Mouse (Mus musculus) G1E (cell line): ENCODE measurements around the gene Olfr1055. TPM values are rescaled to one million over a fixed set of nuclear protein-coding genes. Genes with fewer than 3 reads are reported as not detected.
"Not testable (repeated sequence)": the region's sequence is repeated elsewhere in the genome, so short reads cannot be mapped to it uniquely, and the experiment has no call there.

Source experiments
- ATAC-seq: 2 replicates; pipeline ENCODE4 v1.8.0; 2016; ENCODE audit warnings: mild to moderate bottlenecking; ENCODE audit not compliant: insufficient number of reproducible peaks, poor library complexity, low FRiP score, severe bottlenecking; ENCODE audit errors: extremely low read depth
- DNase-seq: peaks from one replicate; pipeline ENCODE4 v3.0.0; 2012; ENCODE audit warnings: low spot score
- H3K27me3 ChIP-seq: 2 replicates; pipeline ENCODE4 v1.6.1; 2012; ENCODE audit warnings: mild to moderate bottlenecking, low read length, inconsistent platforms; ENCODE audit not compliant: insufficient read depth
- H3K36me3 ChIP-seq: replicated peaks from 2 replicates; pipeline ENCODE3; 2012; ENCODE audit warnings: mild to moderate bottlenecking, inconsistent platforms
- H3K4me1 ChIP-seq: 2 replicates; pipeline ENCODE4 v1.6.1; 2012; ENCODE audit warnings: low read depth, low read length, inconsistent platforms, mixed read lengths; ENCODE audit not compliant: insufficient read depth
- H3K4me3 ChIP-seq: 2 replicates; pipeline ENCODE4 v1.5.1; 2012; ENCODE audit warnings: low read depth, mild to moderate bottlenecking, inconsistent platforms, low read length, moderate library complexity, mixed read lengths
- H3K9me3 ChIP-seq: replicated peaks from 2 replicates; pipeline ENCODE4 v1.6.1; 2012; ENCODE audit warnings: inconsistent platforms
- CTCF ChIP-seq: IDR thresholded peaks from 2 replicates; pipeline ENCODE4 v1.5.1; 2012; ENCODE audit warnings: low read depth, low read length, inconsistent platforms, mixed read lengths
- GATA1 ChIP-seq: IDR thresholded peaks from 2 replicates; pipeline ENCODE4 v1.6.1; 2012; ENCODE audit warnings: borderline replicate concordance, low read length, inconsistent platforms, mixed read lengths
- GATA2 ChIP-seq: IDR thresholded peaks from 2 replicates; pipeline ENCODE4 v1.6.1; 2012; ENCODE audit warnings: low read depth, low read length, inconsistent platforms, borderline replicate concordance
- POLR2AphosphoS5 ChIP-seq: IDR thresholded peaks from 2 replicates; pipeline ENCODE4 v1.6.1; 2012; ENCODE audit warnings: low read depth, low read length, inconsistent platforms; ENCODE audit not compliant: insufficient replicate concordance
- TAL1 ChIP-seq: conservative IDR thresholded peaks from 2 replicates; pipeline ENCODE4 v1.6.1; 2012; ENCODE audit warnings: low read depth, low read length, inconsistent platforms, mixed read lengths
- polyA plus RNA-seq: library from polyadenylated mRNA; stranded (reverse); fragments of >175 nt; gene quantifications from 2 replicates; pipeline ENCODE4 v1.2.3, GENCODE M21; 2012
- total RNA-seq, 2 experiments: library from RNA; stranded (forward) in 1 of 2; stranded (reverse) in 1 of 2; fragments of 200-1000 nt in 1 of 2; fragments of >200 nt in 1 of 2; fragmentation: Nextera tagmentation in 1 of 2; gene quantifications; 2 replicates each; pipeline ENCODE4 v1.2.3; 2014 to 2017

Olfr1055 gene
- not detected in 2 replicates for total RNA-seq (2014; fragmentation: Nextera tagmentation)
- not detected in 2 replicates for total RNA-seq (2017)
- not detected in 2 replicates for polyA plus RNA-seq

DNA sequence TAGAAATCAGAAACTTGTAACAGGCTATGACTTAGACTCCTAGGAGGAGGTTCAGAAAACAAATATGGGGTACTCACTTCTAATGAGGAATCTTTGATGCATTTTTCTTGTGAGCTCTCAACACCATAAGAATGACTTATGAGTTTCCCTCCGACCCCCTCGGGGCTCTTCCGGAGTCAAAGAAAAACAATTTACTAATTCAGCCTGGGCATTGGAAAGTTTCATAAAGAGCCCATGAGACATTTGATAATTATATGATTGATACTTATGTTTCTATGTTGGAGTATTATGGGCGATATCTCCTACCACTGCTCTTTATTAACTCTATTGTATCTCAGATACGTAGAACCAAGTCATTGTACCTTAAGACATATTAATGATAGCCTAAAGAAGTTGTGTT is at the start of gene Olfr1055:
Gene Olfr1055, minus strand, starts transcription at position 101 of the 400 bp plus-strand sequence.
- ATAC-seq, result no peak
- TF ChIP-seq TAL1 (no peak), POLR2AphosphoS5 (no peak), CTCF (no peak), GATA1 (no peak), GATA2 (no peak)
- no peaks in the 10 kb centered on the region for H3K36me3 ChIP-seq
- H3K27me3 ChIP-seq, result no peaks in the 10 kb centered on the region
- H3K9me3 ChIP-seq, result no peaks in the 10 kb centered on the region
- H3K4me3 ChIP-seq, result no peak within 1 kb of the TSS
- H3K4me1 ChIP-seq, result no peaks in the 10 kb centered on the region
- DNase-seq, result no peak

DNA sequence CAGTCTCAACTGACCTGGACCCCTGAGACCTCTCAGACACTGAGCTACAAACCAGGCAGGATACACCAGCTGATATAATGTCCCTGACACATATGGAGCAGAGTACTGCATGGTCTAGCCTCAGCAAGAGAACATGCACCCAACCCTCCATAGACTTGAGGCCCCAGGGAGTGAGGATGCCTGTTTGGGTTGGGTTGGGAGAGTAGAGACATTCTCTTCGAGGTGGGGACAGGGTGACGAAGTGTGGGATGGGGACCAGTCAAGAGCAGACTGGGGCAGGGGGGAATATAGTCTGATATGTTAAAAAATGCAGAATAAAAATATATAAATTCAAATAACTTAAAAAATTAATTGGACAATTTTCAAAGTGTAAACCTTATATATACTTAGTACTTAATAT is 45.0 kb upstream of the Olfr1055 start:
- Histone ChIP-seq H3K9me3 (peaks cover 3% of the 10 kb centered on the region), H3K36me3 (no peaks in the 10 kb centered on the region), H3K4me1 (no peaks in the 10 kb centered on the region), H3K27me3 (no peaks in the 10 kb centered on the region), H3K4me3 (no peak overlapping the region)
- DNase-seq (no peak), ATAC-seq (no peak)
- TF ChIP-seq GATA2, result no peak
- TF ChIP-seq TAL1, result no peak

DNA sequence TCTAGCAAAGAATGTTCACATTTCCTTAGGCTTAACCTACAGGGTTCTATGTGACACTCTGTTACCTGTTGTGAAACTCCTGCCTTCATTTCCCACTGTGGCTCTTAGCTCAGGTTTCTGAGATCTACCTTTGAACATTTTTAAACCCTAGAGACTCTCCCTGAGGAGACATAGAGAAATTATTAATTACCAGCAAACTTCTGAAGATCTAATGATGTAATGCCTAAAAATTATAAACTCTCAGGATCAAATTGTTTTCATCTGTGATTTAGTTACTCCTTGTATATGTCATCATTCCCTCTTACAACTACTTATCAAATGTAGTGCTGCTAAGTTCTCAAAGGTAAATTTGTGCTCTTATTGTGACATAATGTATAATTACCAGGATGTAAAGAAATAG is 38.4 kb upstream of the Olfr1055 start, which contains the start of gene Olfr1058:
Gene Olfr1058, minus strand, starts transcription at position 101 of the 400 bp plus-strand sequence.
- H3K4me3 ChIP-seq, DNase-seq, H3K4me1 ChIP-seq, H3K36me3 ChIP-seq, H3K27me3 ChIP-seq, ATAC-seq, H3K9me3 ChIP-seq: not testable (repeated sequence)

DNA sequence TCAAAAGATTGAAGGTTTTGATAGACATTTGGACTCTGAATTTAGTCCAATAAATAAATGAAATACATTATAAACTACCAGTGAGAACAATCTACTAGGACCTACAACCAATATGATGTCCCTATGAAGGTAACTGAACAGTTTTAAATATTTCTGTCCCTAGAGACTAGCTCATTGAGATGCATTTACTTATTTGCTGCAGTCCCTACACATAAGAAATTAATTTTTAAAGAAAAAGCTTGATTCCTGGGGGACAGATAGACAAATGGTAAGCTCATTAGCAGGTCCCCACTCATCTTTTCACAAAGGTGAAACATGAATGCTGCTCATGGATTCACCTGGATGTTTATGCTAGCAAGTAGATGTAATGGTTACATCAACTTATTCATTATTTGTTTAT is 28.2 kb upstream of the Olfr1055 start, which contains the start of gene Olfr1057:
Gene Olfr1057, minus strand, starts transcription at position 101 of the 400 bp plus-strand sequence.
- Histone ChIP-seq H3K4me1 (no peaks in the 10 kb centered on the region), H3K36me3 (no peaks in the 10 kb centered on the region), H3K4me3 (no peak within 1 kb of the TSS), H3K27me3 (no peaks in the 10 kb centered on the region), H3K9me3 (no peaks in the 10 kb centered on the region)
- no peak for TF ChIP-seq CTCF
- TF ChIP-seq GATA2, result no peak
- TF ChIP-seq GATA1, result no peak
- TF ChIP-seq TAL1, result no peak
- no peak for TF ChIP-seq POLR2AphosphoS5
- ATAC-seq, result no peak
- no peak for DNase-seq

DNA sequence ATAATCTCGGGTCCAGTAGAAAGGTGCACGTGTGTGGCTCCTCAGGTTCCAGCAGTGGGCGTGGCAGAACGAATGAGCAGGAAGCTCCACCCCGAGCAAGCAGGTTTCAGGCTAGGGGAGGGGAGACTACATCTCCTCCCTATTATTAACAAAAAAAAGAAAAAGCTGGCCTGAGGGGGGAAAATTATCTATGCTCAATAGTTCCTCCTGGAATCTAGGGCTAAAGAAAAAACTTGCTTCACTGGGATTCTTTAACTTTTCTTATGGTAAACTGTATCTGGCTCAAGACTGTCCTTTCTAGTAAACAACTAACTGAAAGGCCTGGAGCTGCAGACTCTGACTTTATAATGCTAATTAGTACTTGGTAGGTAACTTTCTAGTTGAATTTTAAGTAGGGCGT is 16.3 kb upstream of the Olfr1055 start:
- ATAC-seq, H3K9me3 ChIP-seq, H3K36me3 ChIP-seq, H3K4me3 ChIP-seq, DNase-seq, H3K4me1 ChIP-seq, H3K27me3 ChIP-seq: not testable (repeated sequence)

DNA sequence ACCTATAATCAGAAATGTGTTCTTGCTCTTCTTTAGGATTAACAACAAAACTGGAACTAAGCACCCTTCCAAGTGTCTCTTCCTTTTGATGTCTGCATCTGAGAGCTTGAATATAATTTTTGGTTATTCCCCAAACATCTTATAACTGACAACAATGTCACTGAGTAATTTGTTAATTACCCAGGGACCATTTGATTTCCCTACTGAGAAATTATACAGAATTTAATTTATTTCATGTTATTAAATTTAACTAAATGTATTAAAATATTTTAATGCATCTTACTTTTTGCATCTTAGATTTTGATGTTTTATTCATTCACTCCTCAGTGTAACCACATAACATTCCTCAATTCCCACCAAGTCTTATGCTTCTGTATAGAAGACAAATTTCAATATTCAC is 12.3 kb upstream of the Olfr1055 start, which contains the start of gene Olfr1056:
Gene Olfr1056, minus strand, starts transcription at position 101 of the 400 bp plus-strand sequence.
- Histone ChIP-seq H3K27me3 (no peaks in the 10 kb centered on the region), H3K36me3 (no peaks in the 10 kb centered on the region), H3K4me3 (no peak within 1 kb of the TSS), H3K4me1 (no peaks in the 10 kb centered on the region), H3K9me3 (peaks cover 4% of the 10 kb centered on the region; the same call in 1 of the 2 replicates)
- no peak for ATAC-seq
- DNase-seq, result no peak
- TF ChIP-seq CTCF (no peak), GATA1 (no peak), POLR2AphosphoS5 (no peak), GATA2 (no peak), TAL1 (no peak)

DNA sequence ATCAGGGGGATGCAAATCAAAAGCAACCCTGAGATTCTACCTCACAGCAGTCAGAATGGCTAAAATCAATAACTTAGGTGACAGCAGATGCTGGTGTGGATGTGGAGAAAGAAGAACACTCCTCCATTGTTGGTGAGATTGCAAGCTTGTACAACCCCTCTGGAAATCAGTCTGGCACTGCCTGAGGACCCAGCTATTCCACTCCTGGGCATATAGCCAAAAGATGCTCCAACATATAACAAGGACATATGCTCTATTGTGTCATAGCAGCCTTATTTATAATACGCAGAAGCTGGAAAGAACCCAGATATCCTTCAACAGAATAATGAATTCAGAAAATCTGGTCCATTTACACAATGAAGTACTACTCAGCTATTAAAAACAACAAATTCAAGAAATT is 1.7 kb upstream of the Olfr1055 start:
- ATAC-seq, H3K27me3 ChIP-seq, H3K4me3 ChIP-seq, DNase-seq, H3K9me3 ChIP-seq, H3K36me3 ChIP-seq, H3K4me1 ChIP-seq: not testable (repeated sequence)
